Mouse (Mus musculus) brain, embryonic 14.5 days (tissue): ENCODE results near the gene Mthfd1.

Source experiments
- CTCF ChIP-seq: fragments of 200-500 bp; IDR thresholded peaks from 2 replicates; pipeline ENCODE4 v1.5.1; 2012; ENCODE audit warnings: inconsistent platforms, mild to moderate bottlenecking, moderate library complexity, borderline replicate concordance; ENCODE audit not compliant: insufficient read depth, insufficient read length; ENCODE audit errors: extremely low read depth
- POLR2A ChIP-seq: fragments of 200-500 bp; IDR thresholded peaks from 2 replicates; pipeline ENCODE4 v1.6.1; 2012; ENCODE audit warnings: mild to moderate bottlenecking, inconsistent platforms, borderline replicate concordance; ENCODE audit not compliant: poor library complexity, insufficient read depth, insufficient read length, severe bottlenecking; ENCODE audit errors: extremely low read depth

DNA sequence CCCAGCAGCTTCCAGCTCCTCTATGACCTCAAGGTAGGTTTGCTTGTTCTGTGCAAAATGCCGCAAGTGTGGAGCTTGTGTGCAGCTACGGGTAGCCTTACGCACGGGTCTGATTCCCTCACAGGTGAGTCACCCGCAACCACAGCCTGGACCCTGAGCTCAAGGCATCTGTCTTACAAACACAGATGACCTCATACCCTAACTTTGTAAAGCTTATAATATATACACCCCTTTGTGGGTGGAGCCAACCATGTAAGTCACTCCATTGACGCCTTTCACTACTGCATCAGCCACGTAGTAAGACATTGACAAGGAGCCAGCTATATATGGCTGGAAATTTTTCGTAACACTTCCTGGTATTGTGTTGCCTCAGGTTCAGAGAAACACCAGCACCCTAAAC, 56.9 kb downstream of the Mthfd1 start:
- TF ChIP-seq CTCF (no peak), POLR2A (no peak)
